In genomic region chr6:148211391-148211876, GRCm38 (mm10) we compare ENCODE assay signal across 8 mouse cellular contexts. TPM values are rescaled to one million over a fixed set of nuclear protein-coding genes. Genes with fewer than 3 reads are reported as not detected.
DNase-seq lines count a peak whose midpoint lies in the region; ATAC-seq lines count a peak whose summit lies in the region.

No protein-coding gene starts in this region.

- intact Hi-C loops in heart, postnatal 36 days (cut with DNase I): loop anchor here (5.0 kb wide), 3 partner anchors 621 to 976 kb away; partner anchors contain the start of genes Amn1, Caprin2 and Ipo8

- no peaks in the 10 kb centered on the region; the same call in 1 of the 2 replicates for H3K36me3 ChIP-seq in heart, embryonic 10.5 days
- H3K36me3 ChIP-seq in hindbrain, embryonic 16.5 days (ENCODE audit: control insufficient read depth, insufficient read depth, low read length): no peaks in the 10 kb centered on the region
- H3K36me3 ChIP-seq in midbrain, embryonic 11.5 days (ENCODE audit: control insufficient read depth, insufficient read depth, low read length): no peaks in the 10 kb centered on the region

- WGBS in heart, embryonic 10.5 days: 1% methylated on average over 51 of the region's 51 CpGs
- 1% methylated on average over 50 of the region's 51 CpGs for WGBS in hindbrain, embryonic 16.5 days
- under 1% methylated on average over 51 of the region's 51 CpGs for WGBS in midbrain, embryonic 11.5 days

- peak overlapping the region; percentile 97 for H3K27ac ChIP-seq in heart, embryonic 10.5 days
- H3K27ac ChIP-seq in hindbrain, embryonic 16.5 days (ENCODE audit: low read depth, low read length): peak overlapping the region; percentile 86
- H3K27ac ChIP-seq in midbrain, embryonic 11.5 days (ENCODE audit: low read depth, low read length): peak overlapping the region; percentile 79

- no peak for DNase-seq in heart, embryonic 10.5 days (ENCODE audit: low spot score)
- no peak for DNase-seq in heart, postnatal 36 days
- DNase-seq in urinary bladder, postnatal 14 days (ENCODE audit: low spot score): peak; percentile 25
- no peak for DNase-seq in urinary bladder, postnatal 4 days (ENCODE audit: low spot score in 2 of 2)
- no peak for DNase-seq in midbrain, embryonic 11.5 days (ENCODE audit: low spot score, missing footprints)
- DNase-seq in Muller cell, postnatal 12 days (ENCODE audit: inconsistent ontology term): no peak
- DNase-seq in gastrocnemius, postnatal 25 days: no peak

- no peaks in the 10 kb centered on the region for H3K27me3 ChIP-seq in heart, embryonic 10.5 days (ENCODE audit: insufficient read depth, poor library complexity, severe bottlenecking)
- H3K27me3 ChIP-seq in hindbrain, embryonic 16.5 days (replicated peaks; ENCODE audit: control insufficient read depth, insufficient read depth, low read length): no peaks in the 10 kb centered on the region
- H3K27me3 ChIP-seq in midbrain, embryonic 11.5 days (ENCODE audit: control insufficient read depth, insufficient read depth, low read length): no peaks in the 10 kb centered on the region

- H3K4me2 ChIP-seq in hindbrain, embryonic 16.5 days (ENCODE audit: low read length): peak overlapping the region; percentile 84
- peak overlapping the region; percentile 77 for H3K4me2 ChIP-seq in midbrain, embryonic 11.5 days

- H3K9ac ChIP-seq in hindbrain, embryonic 16.5 days (ENCODE audit: low read depth, low read length): peak overlapping the region; percentile 88
- H3K9ac ChIP-seq in midbrain, embryonic 11.5 days (ENCODE audit: low read length): peak overlapping the region; percentile 96

- H3K4me1 ChIP-seq in heart, embryonic 10.5 days: peaks cover 10% of the 10 kb centered on the region; the same call in 1 of the 2 replicates
- H3K4me1 ChIP-seq in hindbrain, embryonic 16.5 days (ENCODE audit: control insufficient read depth, insufficient read depth, low read depth, low read length): peaks cover 17% of the 10 kb centered on the region
- H3K4me1 ChIP-seq in midbrain, embryonic 11.5 days (ENCODE audit: control insufficient read depth, insufficient read depth, low read length): peaks cover 12% of the 10 kb centered on the region

- ATAC-seq in hindbrain, embryonic 16.5 days: no peak
- ATAC-seq in midbrain, embryonic 11.5 days (ENCODE audit: low FRiP score): peak; percentile 68

- H3K9me3 ChIP-seq in heart, embryonic 10.5 days: no peaks in the 10 kb centered on the region
- H3K9me3 ChIP-seq in hindbrain, embryonic 16.5 days (ENCODE audit: control insufficient read depth, low read length): no peaks in the 10 kb centered on the region
- H3K9me3 ChIP-seq in midbrain, embryonic 11.5 days (ENCODE audit: control insufficient read depth, low read length): no peaks in the 10 kb centered on the region

- H3K4me3 ChIP-seq in heart, embryonic 10.5 days: peak overlapping the region; percentile 82
- H3K4me3 ChIP-seq in hindbrain, embryonic 16.5 days (ENCODE audit: low read length): peak overlapping the region; percentile 77
- H3K4me3 ChIP-seq in midbrain, embryonic 11.5 days (ENCODE audit: low read depth, low read length): peak overlapping the region; percentile 96

RNA-seq across cellular contexts. Expression of gene Ergic2, which starts 0.7 kb away (rescaled TPM):
- 173 and 189 TPM in 2 replicates for polyA plus RNA-seq in heart, embryonic 10.5 days (2016; fragmentation: Nextera tagmentation; extraction: Ambion mirVana)
- total RNA-seq in heart, postnatal 36 days (2021): 10 to 100 TPM; 61.6 to 63.1 TPM
- 201 and 235 TPM in 2 replicates for polyA plus RNA-seq in hindbrain, embryonic 16.5 days (2015; fragmentation: Nextera tagmentation; extraction: Ambion mirVana)
- polyA plus RNA-seq in midbrain, embryonic 11.5 days (2014; fragmentation: Nextera tagmentation; extraction: Ambion mirVana): 209 and 218 TPM in 2 replicates
- total RNA-seq in gastrocnemius, postnatal 25 days (2021): 10 to 100 TPM; 58.6 to 66.8 TPM
